9 mouse cellular contexts compared by ENCODE assay signal in the genomic region with DNA sequence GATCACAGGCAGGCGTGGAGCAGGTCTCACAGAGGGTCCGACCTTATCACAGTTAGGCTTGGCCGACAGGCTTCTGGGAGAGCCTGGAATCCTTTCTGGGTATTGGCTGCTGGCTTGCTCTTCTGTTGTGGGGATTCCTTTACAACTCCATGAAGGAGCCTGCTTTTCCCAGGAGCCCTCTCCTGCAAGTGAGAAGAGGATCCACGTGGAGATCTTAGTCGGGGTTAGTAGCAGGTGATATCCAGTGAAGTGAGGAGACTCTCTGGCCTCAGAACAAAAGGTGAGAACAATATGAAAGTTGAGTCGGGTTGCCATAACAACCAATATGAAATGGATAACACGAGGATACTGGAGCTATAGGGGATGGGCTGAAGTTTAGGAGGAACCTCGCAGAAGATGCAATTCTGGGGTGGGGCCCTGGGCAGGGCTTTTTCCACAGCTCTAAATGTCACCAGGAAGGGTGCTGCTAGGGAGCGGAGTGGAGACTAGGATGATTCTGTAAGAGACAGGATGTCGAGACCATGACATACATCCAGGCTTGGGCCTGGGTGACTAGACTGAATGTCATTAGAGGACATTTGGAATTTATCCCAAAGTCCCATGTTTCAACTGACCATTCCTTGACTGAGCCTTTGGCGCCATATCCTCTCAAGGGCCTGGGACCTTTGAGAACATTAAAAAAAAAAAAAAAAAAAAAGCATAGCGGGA. TPM values are rescaled to one million over a fixed set of nuclear protein-coding genes. Genes with fewer than 3 reads are reported as not detected.
DNase-seq lines count a peak whose midpoint lies in the region; ATAC-seq lines count a peak whose summit lies in the region.
"Had no signal": no experiment of that assay in that cellular context is flagged by ENCODE, and none has a peak within 500 bp of the region (broad histone marks: within the 10 kb centered on the region; RNA-seq: fewer than 3 reads in every experiment).

No protein-coding gene starts in this region.

- H3K9ac ChIP-seq in heart, embryonic 14.5 days (ENCODE audit: low read length) = peak overlapping the region; percentile 26; the same call in 1 of the 2 replicates
- H3K9ac ChIP-seq: hindbrain, embryonic 15.5 days had no signal

- peaks cover 3% of the 10 kb centered on the region for H3K27me3 ChIP-seq in heart, embryonic 14.5 days (ENCODE audit: control insufficient read depth, insufficient read depth, low read length)
- H3K27me3 ChIP-seq in midbrain, embryonic 10.5 days (ENCODE audit: low read depth, poor library complexity, severe bottlenecking) = no peaks in the 10 kb centered on the region
- H3K27me3 ChIP-seq: hindbrain, embryonic 15.5 days had no signal

- H3K9me3 ChIP-seq in heart, embryonic 14.5 days (ENCODE audit: control insufficient read depth, low read length) = peaks cover 6% of the 10 kb centered on the region; the same call in 1 of the 2 replicates
- H3K9me3 ChIP-seq in midbrain, embryonic 10.5 days (replicated peaks) = no peaks in the 10 kb centered on the region; the same call in 1 of the 2 replicates
- H3K9me3 ChIP-seq: hindbrain, embryonic 15.5 days had no signal

- no peak overlapping the region for H3K4me2 ChIP-seq in heart, embryonic 14.5 days (ENCODE audit: low read length)
- H3K4me2 ChIP-seq: hindbrain, embryonic 15.5 days had no signal

- DNase-seq in heart, postnatal 36 days = no peak
- DNase-seq in right cerebral cortex, postnatal 10 days (ENCODE audit: low spot score in 2 of 2) = peak; percentile 25 to 42
- no peak for DNase-seq in right cerebral cortex, adult 2 months (ENCODE audit: low spot score in 2 of 2)
- no peak for DNase-seq in midbrain, embryonic 10.5 days (ENCODE audit: low spot score)
- no peak for DNase-seq in urinary bladder, postnatal 4 days (ENCODE audit: low spot score in 2 of 2)
- no peak for DNase-seq in ovary, adult 18-20 months (ENCODE audit: low spot score)

- ATAC-seq in heart, embryonic 14.5 days (ENCODE audit: insufficient number of reproducible peaks, insufficient read depth, low FRiP score, low read depth) = no peak

- peaks cover 16 to 38% of the 10 kb centered on the region in 2 experiments for H3K4me1 ChIP-seq in heart, embryonic 14.5 days (ENCODE audit: control insufficient read depth in 2 of 2, insufficient read depth in 2 of 2, low read length in 2 of 2)
- H3K4me1 ChIP-seq in midbrain, embryonic 10.5 days = peaks cover 19% of the 10 kb centered on the region

- no peak overlapping the region for H3K4me3 ChIP-seq in heart, embryonic 14.5 days (ENCODE audit: control insufficient read depth in 1 of 2, insufficient read depth in 1 of 2, low read depth in 1 of 2, low read length in 2 of 2)
- H3K4me3 ChIP-seq in midbrain, embryonic 10.5 days = no peak overlapping the region
- H3K4me3 ChIP-seq: hindbrain, embryonic 15.5 days had no signal

- intact Hi-C loops in heart, postnatal 36 days (cut with DNase I) = no loop called here

- WGBS in heart, embryonic 14.5 days = 69% methylated on average over 12 of the region's 12 CpGs
- 87% methylated on average over 12 of the region's 12 CpGs for WGBS in midbrain, embryonic 10.5 days

- H3K27ac ChIP-seq in heart, embryonic 14.5 days (replicated peaks in 1 of 2; ENCODE audit: control insufficient read depth in 1 of 2, insufficient read depth in 1 of 2, low read depth in 2 of 2, low read length in 2 of 2) = peak overlapping the region in 1 of 2 experiments; percentile 30; a peak in 2 of 4 replicates
- H3K27ac ChIP-seq in midbrain, embryonic 10.5 days (replicated peaks) = peak overlapping the region; percentile 75

- peaks cover 33% of the 10 kb centered on the region for H3K36me3 ChIP-seq in heart, embryonic 14.5 days (ENCODE audit: control insufficient read depth, insufficient read depth, low read length)
- H3K36me3 ChIP-seq in midbrain, embryonic 10.5 days = peaks cover 25% of the 10 kb centered on the region

RNA-seq across cellular contexts. Expression of a gene that starts 14.3 kb away (rescaled TPM):
- 20.8 and 24.2 TPM in 2 replicates for polyA plus RNA-seq in heart, embryonic 14.5 days (2014; fragmentation: Nextera tagmentation; extraction: Ambion mirVana)
- 100 to 1,000 TPM; 233 to 249 TPM for total RNA-seq in heart, postnatal 36 days (2021)
- 13.2 and 16.7 TPM in 2 replicates for polyA plus RNA-seq in midbrain, embryonic 10.5 days (2016; fragmentation: Nextera tagmentation; extraction: Ambion mirVana)

RNA-seq across cellular contexts. Expression of a gene that starts 39.0 kb away (rescaled TPM):
- 11.3 and 11.8 TPM in 2 replicates for polyA plus RNA-seq in heart, embryonic 14.5 days (2014; fragmentation: Nextera tagmentation; extraction: Ambion mirVana)
- total RNA-seq in heart, postnatal 36 days (2021) = 10 to 100 TPM in 1 of 2 experiments, 1 to 10 TPM in 1; 9.2 to 14.1 TPM
- polyA plus RNA-seq in midbrain, embryonic 10.5 days (2016; fragmentation: Nextera tagmentation; extraction: Ambion mirVana) = 31.7 and 33.0 TPM in 2 replicates

RNA-seq across cellular contexts. Expression of a gene that starts 53.5 kb away (rescaled TPM):
- 2.6 and 3.9 TPM in 2 replicates for polyA plus RNA-seq in heart, embryonic 14.5 days (2014; fragmentation: Nextera tagmentation; extraction: Ambion mirVana)
- total RNA-seq in heart, postnatal 36 days (2021) = 1 to 10 TPM; 3.6 TPM
- 1.7 and 2.7 TPM in 2 replicates for polyA plus RNA-seq in midbrain, embryonic 10.5 days (2016; fragmentation: Nextera tagmentation; extraction: Ambion mirVana)
- total RNA-seq: CH12.LX had no signal

RNA-seq across cellular contexts. Expression of a gene that starts 54.1 kb away (rescaled TPM):
- 109 and 124 TPM in 2 replicates for polyA plus RNA-seq in heart, embryonic 14.5 days (2014; fragmentation: Nextera tagmentation; extraction: Ambion mirVana)
- 100 to 1,000 TPM; 130 to 136 TPM for total RNA-seq in heart, postnatal 36 days (2021)
- polyA plus RNA-seq in midbrain, embryonic 10.5 days (2016; fragmentation: Nextera tagmentation; extraction: Ambion mirVana) = 35.2 and 35.7 TPM in 2 replicates

Comparison
In these comparisons a context has a peak if more than half of its experiments do, and no peak if none do; other contexts are left out.
1. DNase-seq: peak in right cerebral cortex, postnatal 10 days (2 of 2); none in heart, postnatal 36 days (0 of 2), right cerebral cortex, adult 2 months (0 of 2), midbrain, embryonic 10.5 days (single experiment), urinary bladder, postnatal 4 days (0 of 2) and ovary, adult 18-20 months (single experiment).